Mouse (Mus musculus) spleen, postnatal 36 days (tissue): Measurements from ENCODE around the gene Nrp1.

Experiments used
- DNase-seq, 2 experiments: peaks; one replicate each; pipeline ENCODE4 v3.0.0; 2022; ENCODE audit warnings: low spot score in 2 of 2, mixed read lengths in 1 of 2

Gene Nrp1

GRCm38 (mm10) chr8:128419984-128420383 lies 61.6 kb downstream of the Nrp1 start:
- DNase-seq = no peak

GRCm38 (mm10) chr8:128420402-128420801 lies 62.0 kb downstream of the Nrp1 start:
- no peak for DNase-seq

- DNase-seq = no peak
Measured at GRCm38 (mm10) chr8:128423813-128424212, 65.4 kb downstream of the Nrp1 start.

- no peak for DNase-seq
Measured at GRCm38 (mm10) chr8:128424626-128425333, 66.4 kb downstream of the Nrp1 start.

- no peak for DNase-seq
Measured at GRCm38 (mm10) chr8:128427071-128427470, 68.7 kb downstream of the Nrp1 start.

- DNase-seq = no peak
Measured at GRCm38 (mm10) chr8:128428971-128429370, 70.6 kb downstream of the Nrp1 start.

- no peak for DNase-seq
Measured at GRCm38 (mm10) chr8:128431082-128431481, 72.7 kb downstream of the Nrp1 start.

GRCm38 (mm10) chr8:128435749-128436148 lies 77.3 kb downstream of the Nrp1 start:
- no peak for DNase-seq

- DNase-seq = no peak
Measured at GRCm38 (mm10) chr8:128437156-128437825, 78.9 kb downstream of the Nrp1 start.

- DNase-seq = no peak
Measured at GRCm38 (mm10) chr8:128441407-128441806, 83.0 kb downstream of the Nrp1 start.

GRCm38 (mm10) chr8:128445596-128445995 lies 87.2 kb downstream of the Nrp1 start:
- DNase-seq = no peak

GRCm38 (mm10) chr8:128446636-128447035 lies 88.2 kb downstream of the Nrp1 start:
- DNase-seq = no peak

GRCm38 (mm10) chr8:128447320-128447719 lies 88.9 kb downstream of the Nrp1 start:
- DNase-seq = no peak

- no peak for DNase-seq
Measured at GRCm38 (mm10) chr8:128450390-128451032, 92.1 kb downstream of the Nrp1 start.

- no peak for DNase-seq
Measured at GRCm38 (mm10) chr8:128451121-128451520, 92.7 kb downstream of the Nrp1 start.

GRCm38 (mm10) chr8:128453471-128453870 lies 95.1 kb downstream of the Nrp1 start:
- no peak for DNase-seq

- no peak for DNase-seq
Measured at GRCm38 (mm10) chr8:128454026-128454425, 95.6 kb downstream of the Nrp1 start.

GRCm38 (mm10) chr8:128457277-128457676 lies 98.9 kb downstream of the Nrp1 start:
- no peak for DNase-seq

- no peak for DNase-seq
Measured at GRCm38 (mm10) chr8:128459704-128460103, 101.3 kb downstream of the Nrp1 start.

- DNase-seq = no peak
Measured at GRCm38 (mm10) chr8:128461716-128462115, 103.3 kb downstream of the Nrp1 start.

- no peak for DNase-seq
Measured at GRCm38 (mm10) chr8:128463162-128463561, 104.8 kb downstream of the Nrp1 start.

- DNase-seq = no peak
Measured at GRCm38 (mm10) chr8:128464056-128464623, 105.7 kb downstream of the Nrp1 start.

- no peak for DNase-seq
Measured at GRCm38 (mm10) chr8:128465553-128465952, 107.1 kb downstream of the Nrp1 start.
